Mouse (Mus musculus) liver, embryonic 14.5 days (tissue): ENCODE measurements around the gene Atg2a.

Experiments
- CTCF ChIP-seq: IDR thresholded peaks from 2 replicates; pipeline ENCODE4 v1.5.1; 2016; ENCODE audit warnings: antibody characterized with exemption, low read depth, control low read depth
- EP300 ChIP-seq: IDR thresholded peaks from 2 replicates; pipeline ENCODE4 v1.6.1; 2016; ENCODE audit warnings: antibody characterized with exemption, low read depth

DNA sequence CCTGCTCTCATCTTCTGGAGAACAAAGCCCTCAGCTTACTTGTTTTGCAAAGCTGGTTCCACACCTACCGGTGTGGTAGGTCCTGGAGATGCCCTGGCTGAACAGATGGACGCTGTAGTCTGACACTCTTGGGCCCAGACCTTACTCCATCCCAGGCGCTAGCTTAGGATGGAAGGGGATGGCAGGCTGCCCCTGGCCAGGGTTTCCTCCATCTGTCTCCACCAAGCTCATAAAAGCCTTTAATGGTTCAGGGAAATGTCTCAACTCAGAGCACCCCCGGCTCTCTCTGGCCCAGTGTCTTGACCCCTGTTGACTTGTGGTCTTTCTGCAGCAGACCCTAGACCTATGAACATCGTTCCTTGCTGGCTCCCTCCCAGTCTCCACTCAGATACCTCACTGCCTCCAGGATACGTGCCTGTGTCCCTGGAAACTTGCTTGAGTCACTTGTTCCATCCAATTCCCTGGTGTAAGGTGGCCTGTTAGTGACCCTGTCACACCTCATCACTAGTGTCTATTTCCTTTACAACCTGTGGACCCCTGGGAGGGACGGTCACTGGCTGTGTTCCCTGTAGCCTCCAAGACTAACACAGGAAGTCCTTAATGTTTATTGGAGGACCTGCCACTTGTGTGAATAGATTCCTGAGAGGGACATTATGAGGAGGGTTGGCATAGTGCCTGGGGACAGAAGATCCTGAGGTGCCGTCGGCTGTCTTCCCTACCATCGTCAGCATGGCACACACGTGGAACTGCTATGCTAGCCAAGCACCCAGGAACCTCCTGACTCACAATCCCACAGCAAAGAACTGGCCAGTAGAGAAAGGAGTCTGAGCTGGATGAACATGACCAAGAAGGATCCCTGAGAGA lies 26.1 kb downstream of the Atg2a start:
- TF ChIP-seq CTCF (no peak), EP300 (no peak)
